Mouse (Mus musculus) forebrain, postnatal 0 days (tissue): ENCODE measurements around the gene Wnt5b. TPM values are rescaled to one million over a fixed set of nuclear protein-coding genes. Genes with fewer than 3 reads are reported as not detected.
A peak's percentile ranks its signal among the peaks of the same experiment; 100 is the strongest.

Source experiments
- ATAC-seq: fragments of 200-750 bp; cut with Nextera tagmentation; 2 replicates; pipeline ENCODE4 v1.8.0; 2017; ENCODE audit warnings: mild to moderate bottlenecking, moderate library complexity
- DNase-seq: peaks from one replicate; pipeline ENCODE4 v3.0.0-alpha.2; 2015
- H3K27ac ChIP-seq: fragments of 300-500 bp; sonication (generic); 2 replicates; pipeline ENCODE4 v1.5.1; 2014; ENCODE audit warnings: low read depth, mild to moderate bottlenecking, antibody characterized with exemption, low read length, moderate library complexity, mixed read lengths
- H3K27me3 ChIP-seq: fragments of 300-500 bp; sonication (generic); 2 replicates; pipeline ENCODE4 v1.6.1; 2014; ENCODE audit warnings: mild to moderate bottlenecking, low read length, mixed read lengths; ENCODE audit not compliant: insufficient read depth
- H3K36me3 ChIP-seq: fragments of 300-500 bp; sonication (generic); 2 replicates; pipeline ENCODE4 v1.6.1; 2014; ENCODE audit warnings: mild to moderate bottlenecking, moderate library complexity; ENCODE audit not compliant: insufficient read depth
- H3K4me1 ChIP-seq: fragments of 300-500 bp; sonication (generic); 2 replicates; pipeline ENCODE4 v1.6.1; 2014; ENCODE audit warnings: antibody characterized with exemption; ENCODE audit not compliant: insufficient read depth
- H3K4me2 ChIP-seq: fragments of 300-500 bp; sonication (generic); 2 replicates; pipeline ENCODE4 v1.6.1; 2014; ENCODE audit warnings: low read depth, mild to moderate bottlenecking, moderate library complexity
- H3K4me3 ChIP-seq: fragments of 300-500 bp; sonication (generic); 2 replicates; pipeline ENCODE4 v1.5.1; 2014; ENCODE audit warnings: low read depth, low read length, mixed read lengths
- H3K9ac ChIP-seq: fragments of 300-500 bp; sonication (generic); 2 replicates; pipeline ENCODE4 v1.6.1; 2014; ENCODE audit warnings: mild to moderate bottlenecking
- H3K9me3 ChIP-seq: fragments of 300-500 bp; sonication (generic); 2 replicates; pipeline ENCODE4 v1.6.1; 2016; ENCODE audit warnings: low read length
- CTCF ChIP-seq: sonication (generic); IDR thresholded peaks from 2 replicates; pipeline ENCODE4 v1.5.1; 2016; ENCODE audit warnings: antibody characterized with exemption, control low read depth, low read depth
- WGBS: fragments of 180-500 bp; shearing (Covaris S2); extraction: QIAGEN DNeasy Blood & Tissue Kit; methylation state at CpG from one replicate; pipeline ENCODE4 v1.1.7; 2014; 5-methylcytosine and 5-hydroxymethylcytosine counted together
- polyA plus RNA-seq: library from polyadenylated mRNA; unstranded; fragments of >200 nt; fragmentation: Nextera tagmentation; extraction: Ambion mirVana; gene quantifications from 2 replicates; pipeline ENCODE4 v1.2.1, GENCODE M21; 2015
- total RNA-seq: library from RNA; depleted of rRNA; stranded (reverse); fragments of >200 nt; gene quantifications from 2 replicates; pipeline ENCODE4 v1.2.3, GENCODE M21; 2014; rRNA removed

Gene Wnt5b
- total and polyA plus RNA-seq, 2 experiments from 2014 or later = 2.2 to 3.1 TPM

GRCm38 (mm10) chr6:119389089-119389488, 155.1 kb downstream of the Wnt5b start:
- peaks cover 5% of the 10 kb centered on the region; the same call in 1 of the 2 replicates for H3K4me1 ChIP-seq
- H3K9me3 ChIP-seq = no peaks in the 10 kb centered on the region
- peak; percentile 30 for ATAC-seq
- H3K36me3 ChIP-seq = no peaks in the 10 kb centered on the region
- 14% methylated on average over 10 of the region's 10 CpGs for WGBS
- peak overlapping the region; percentile 38 for H3K4me2 ChIP-seq
- DNase-seq = no peak
- H3K27ac ChIP-seq = peak overlapping the region; percentile 83
- H3K4me3 ChIP-seq = peak overlapping the region; percentile 88
- H3K9ac ChIP-seq = peak overlapping the region; percentile 73
- TF ChIP-seq CTCF = no peak
- H3K27me3 ChIP-seq = no peaks in the 10 kb centered on the region

DNA sequence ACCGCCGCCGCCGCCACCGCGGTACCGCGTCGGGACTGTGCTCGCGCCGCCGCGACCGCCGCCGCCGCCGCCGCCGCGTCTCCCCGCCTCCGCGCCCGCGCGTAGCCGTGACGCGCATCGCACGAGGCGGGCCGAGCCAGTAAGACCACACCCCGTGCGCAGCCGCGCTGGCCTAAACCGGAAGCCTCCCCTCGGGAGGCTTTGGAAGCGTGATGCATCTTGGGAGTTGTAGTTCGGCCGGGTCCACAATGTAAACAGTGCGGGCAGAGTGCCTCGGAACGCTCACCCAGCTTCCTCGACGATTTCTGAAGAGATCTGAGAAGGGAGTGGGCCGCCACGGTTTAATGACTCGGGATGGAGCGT, 155.5 kb downstream of the Wnt5b start:
- H3K9ac ChIP-seq = peak overlapping the region; percentile 73
- under 1% methylated on average over 49 of the region's 53 CpGs for WGBS
- H3K27me3 ChIP-seq = no peaks in the 10 kb centered on the region
- no peaks in the 10 kb centered on the region for H3K9me3 ChIP-seq
- peak overlapping the region; percentile 81 for H3K4me2 ChIP-seq
- TF ChIP-seq CTCF = no peak
- H3K36me3 ChIP-seq = no peaks in the 10 kb centered on the region
- DNase-seq (peak; percentile 99), ATAC-seq (peak; percentile 99)
- H3K27ac ChIP-seq = peak overlapping the region; percentile 86
- H3K4me3 ChIP-seq = peak overlapping the region; percentile 88
- peaks cover 5% of the 10 kb centered on the region; the same call in 1 of the 2 replicates for H3K4me1 ChIP-seq

DNA sequence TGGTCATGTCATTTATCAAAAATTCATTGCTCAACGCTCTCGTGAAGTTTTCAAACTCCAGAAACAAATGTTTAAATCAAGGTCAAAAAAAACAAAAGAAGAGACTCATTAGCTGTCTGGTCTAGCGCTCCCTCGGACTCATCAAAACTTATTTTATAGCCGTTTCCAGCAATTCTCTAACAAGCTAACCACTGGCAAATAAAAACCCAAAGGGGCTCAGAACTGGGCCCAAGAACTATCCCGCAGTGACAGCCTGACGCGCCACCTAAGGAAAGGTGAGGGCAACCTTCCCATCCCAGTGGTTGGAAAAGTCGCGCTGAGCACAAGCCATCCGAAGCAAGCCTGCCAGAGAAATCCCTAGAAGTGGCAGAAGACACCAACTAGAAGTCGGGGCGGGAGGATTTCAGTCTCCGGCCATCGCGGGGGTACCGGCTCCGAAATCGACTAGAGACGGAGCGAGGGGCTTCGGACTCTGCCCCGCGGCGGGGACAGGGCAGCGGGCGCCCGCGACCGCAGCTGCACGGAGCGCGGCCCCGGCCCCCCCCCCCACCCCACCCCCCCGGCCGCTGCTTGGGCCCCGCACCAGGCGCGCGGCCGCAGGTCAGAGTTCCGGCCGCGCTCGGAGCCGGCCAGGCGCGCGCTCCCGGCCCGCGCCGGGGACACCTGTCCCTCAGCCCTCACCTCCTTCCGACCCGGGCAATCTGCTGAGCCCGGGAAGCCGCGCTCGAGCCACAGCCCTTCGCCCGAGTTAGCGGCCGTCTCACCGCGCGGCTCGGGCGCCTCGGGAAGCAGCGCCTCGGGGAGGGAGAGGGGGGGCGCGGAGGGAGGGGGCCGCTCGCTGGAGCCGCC, 156.1 kb downstream of the Wnt5b start:
- ATAC-seq (peak; percentile 62), DNase-seq (peak; percentile 28)
- H3K4me3 ChIP-seq = peak overlapping the region; percentile 88
- peak; percentile 18; the same call in 1 of the 2 replicates for TF ChIP-seq CTCF
- no peaks in the 10 kb centered on the region for H3K9me3 ChIP-seq
- under 1% methylated on average over 42 of the region's 76 CpGs for WGBS
- H3K27me3 ChIP-seq = no peaks in the 10 kb centered on the region
- no peaks in the 10 kb centered on the region for H3K36me3 ChIP-seq
- H3K27ac ChIP-seq = peak overlapping the region; percentile 86
- peaks cover 5% of the 10 kb centered on the region; the same call in 1 of the 2 replicates for H3K4me1 ChIP-seq
- H3K4me2 ChIP-seq = peak overlapping the region; percentile 81
- H3K9ac ChIP-seq = peak overlapping the region; percentile 73

DNA sequence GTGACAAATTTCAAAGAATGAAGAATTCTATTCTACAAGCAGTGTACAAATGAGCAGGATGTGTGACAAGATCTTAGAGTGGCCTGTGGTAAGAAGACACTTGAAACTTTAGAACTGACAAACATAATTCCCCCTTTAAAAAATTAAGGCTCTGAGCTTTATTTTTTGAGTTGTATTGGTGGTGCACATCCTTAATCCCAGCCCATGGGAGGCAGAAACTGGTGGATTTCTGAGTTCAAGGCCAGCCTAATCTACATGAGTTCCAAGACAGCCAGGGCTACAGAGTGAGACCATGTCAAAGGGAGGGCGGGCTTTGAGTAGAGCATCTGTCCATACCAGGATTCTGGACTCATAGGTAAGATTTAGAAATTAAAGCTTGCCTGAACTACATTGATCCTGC, 157.3 kb downstream of the Wnt5b start:
- WGBS = 82% methylated on average over 1 of the region's 1 CpGs
- Histone ChIP-seq H3K4me1 (peaks cover 5% of the 10 kb centered on the region; the same call in 1 of the 2 replicates), H3K27ac (no peak overlapping the region), H3K9ac (no peak overlapping the region), H3K4me3 (no peak overlapping the region), H3K4me2 (peak overlapping the region; percentile 81; the same call in 1 of the 2 replicates), H3K9me3 (no peaks in the 10 kb centered on the region), H3K36me3 (no peaks in the 10 kb centered on the region), H3K27me3 (no peaks in the 10 kb centered on the region)
- TF ChIP-seq CTCF = no peak
- DNase-seq = no peak
- no peak for ATAC-seq

- no peak for ATAC-seq
- Histone ChIP-seq H3K36me3 (no peaks in the 10 kb centered on the region), H3K4me3 (no peak overlapping the region), H3K27ac (no peak overlapping the region), H3K27me3 (no peaks in the 10 kb centered on the region), H3K4me1 (peaks cover 5% of the 10 kb centered on the region; the same call in 1 of the 2 replicates), H3K4me2 (no peak overlapping the region), H3K9me3 (no peaks in the 10 kb centered on the region), H3K9ac (no peak overlapping the region)
- no peak for TF ChIP-seq CTCF
- 91% methylated on average over 4 of the region's 4 CpGs for WGBS
- no peak for DNase-seq
Observed at GRCm38 (mm10) chr6:119386421-119386820, 157.7 kb downstream of the Wnt5b start.

DNA sequence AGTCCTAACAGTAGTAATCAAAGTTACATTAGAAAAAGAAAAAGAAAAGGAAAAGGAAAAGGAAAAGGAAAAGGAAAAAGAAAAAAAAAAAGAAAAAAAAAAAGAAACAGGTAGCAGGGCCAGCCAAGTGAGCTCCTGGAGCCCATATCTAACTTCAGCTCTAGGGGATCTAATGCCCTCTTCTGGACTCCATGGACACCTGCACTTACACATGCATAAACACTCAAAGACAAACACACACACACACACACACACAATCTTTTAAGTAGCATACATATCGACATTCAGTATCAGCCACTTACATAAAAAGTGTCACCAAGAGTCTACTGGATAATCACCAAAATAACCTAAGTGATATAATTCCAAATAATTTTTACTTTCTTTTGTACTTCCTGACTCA, 158.5 kb downstream of the Wnt5b start:
- Histone ChIP-seq H3K4me3 (no peak overlapping the region), H3K4me1 (peaks cover 5% of the 10 kb centered on the region; the same call in 1 of the 2 replicates), H3K9ac (no peak overlapping the region), H3K27me3 (no peaks in the 10 kb centered on the region), H3K27ac (no peak overlapping the region), H3K9me3 (no peaks in the 10 kb centered on the region), H3K4me2 (no peak overlapping the region), H3K36me3 (no peaks in the 10 kb centered on the region)
- TF ChIP-seq CTCF = no peak
- WGBS = 98% methylated on average over 1 of the region's 1 CpGs
- ATAC-seq (no peak), DNase-seq (no peak)

Other genes with a start within 250 kb of the Wnt5b start
- gene Lrtm2, start 213.6 kb downstream of the Wnt5b start, total RNA-seq = 12.8 and 17.8 TPM in 2 replicates
- 8.8 and 12.7 TPM in 2 replicates for gene Lrtm2, start 213.6 kb downstream of the Wnt5b start, polyA plus RNA-seq
- 42.9 and 46.9 TPM in 2 replicates for gene Adipor2, start 126.6 kb downstream of the Wnt5b start, total RNA-seq
- gene Adipor2, start 126.6 kb downstream of the Wnt5b start, polyA plus RNA-seq = 24.6 and 34.0 TPM in 2 replicates
- 40.3 and 54.5 TPM in 2 replicates for gene Fbxl14, start 64.7 kb downstream of the Wnt5b start, total RNA-seq
- 1.9 and 2.2 TPM in 2 replicates for gene Fbxl14, start 64.7 kb downstream of the Wnt5b start, polyA plus RNA-seq